Mouse (Mus musculus) CH12.LX (cell line): ENCODE measurements around the gene Wdr90. TPM values are rescaled to one million over a fixed set of nuclear protein-coding genes. Genes with fewer than 3 reads are reported as not detected.

ENCODE experiments used
- DNase-seq: peaks from one replicate; pipeline ENCODE4 v3.0.0-alpha.2; 2013; ENCODE audit errors: extremely low read depth
- H3K27ac ChIP-seq: 2 replicates; pipeline ENCODE4 v1.5.1; 2012; ENCODE audit warnings: low read depth, mild to moderate bottlenecking, control low read depth, moderate library complexity; ENCODE audit not compliant: insufficient read depth
- H3K27me3 ChIP-seq: replicated peaks from 2 replicates; pipeline ENCODE3; 2012; ENCODE audit warnings: inconsistent platforms
- H3K36me3 ChIP-seq, 2 experiments: replicated peaks in 1 of 2; 2 replicates each; pipeline versions ENCODE3 to v1.6.1; 2012; ENCODE audit warnings: inconsistent platforms in 1 of 2, low read length in 1 of 2, mild to moderate bottlenecking in 1 of 2, mixed read lengths in 1 of 2, moderate library complexity in 1 of 2; ENCODE audit not compliant: control insufficient read depth in 1 of 2, insufficient read depth in 1 of 2
- H3K4me1 ChIP-seq, 2 experiments: 2 replicates each; pipeline ENCODE4 v1.6.1; 2012; ENCODE audit warnings: inconsistent platforms in 1 of 2, moderate library complexity in 1 of 2; ENCODE audit not compliant: insufficient read depth in 2 of 2, control insufficient read depth in 1 of 2
- H3K4me2 ChIP-seq: 2 replicates; pipeline ENCODE4 v1.6.1; 2012; ENCODE audit warnings: low read depth, mild to moderate bottlenecking, control low read depth; ENCODE audit not compliant: poor library complexity, insufficient read depth, severe bottlenecking
- H3K4me3 ChIP-seq, 3 experiments: fragments of 150-350 bp in 1 of 3; sonication (generic) in 1 of 3; replicated peaks in 1 of 3; 2 replicates each; pipeline versions ENCODE3 to v1.5.1; 2011 to 2012; ENCODE audit warnings: low read depth in 2 of 3, low read length in 2 of 3, mild to moderate bottlenecking in 2 of 3, moderate library complexity in 2 of 3, control low read depth in 1 of 3, improper control_type of control experiment in 1 of 3, inconsistent platforms in 1 of 3, mixed read lengths in 1 of 3; ENCODE audit not compliant: poor library complexity in 1 of 3
- H3K79me2 ChIP-seq: replicated peaks from 2 replicates; pipeline ENCODE4 v1.6.1; 2012; ENCODE audit warnings: mild to moderate bottlenecking, moderate library complexity; ENCODE audit not compliant: control insufficient read depth, poor library complexity, insufficient read depth, severe bottlenecking; ENCODE audit errors: extremely low read depth
- H3K9ac ChIP-seq: 2 replicates; pipeline ENCODE4 v1.6.1; 2012; ENCODE audit warnings: low read depth, mild to moderate bottlenecking, control low read depth, moderate library complexity; ENCODE audit not compliant: insufficient read depth
- H3K9me3 ChIP-seq: replicated peaks from 2 replicates; pipeline ENCODE3; 2012; ENCODE audit warnings: low read length, inconsistent platforms, mixed read lengths
- CTCF ChIP-seq, 2 experiments: IDR thresholded peaks in 1 of 2; conservative IDR thresholded peaks in 1 of 2; 2 replicates each; pipeline ENCODE4 v1.5.1; 2011 to 2012; ENCODE audit warnings: low read depth in 2 of 2, low read length in 2 of 2, improper control_type of control experiment in 1 of 2, inconsistent platforms in 1 of 2, mild to moderate bottlenecking in 1 of 2, moderate library complexity in 1 of 2
- E2F4 ChIP-seq: IDR thresholded peaks from 2 replicates; pipeline ENCODE4 v1.6.1; 2011; ENCODE audit warnings: low read depth, low read length, improper control_type of control experiment; ENCODE audit not compliant: insufficient replicate concordance
- ELF1 ChIP-seq: IDR thresholded peaks from 2 replicates; pipeline ENCODE4 v1.6.1; 2014; ENCODE audit warnings: low read depth, mild to moderate bottlenecking, inconsistent platforms, low read length, improper control_type of control experiment
- JUN ChIP-seq: IDR thresholded peaks from 2 replicates; pipeline ENCODE4 v1.6.1; 2011; ENCODE audit warnings: low read depth, mild to moderate bottlenecking, low read length, improper control_type of control experiment, moderate library complexity; ENCODE audit not compliant: insufficient read depth
- MAZ ChIP-seq: IDR thresholded peaks from 2 replicates; pipeline ENCODE4 v1.6.1; 2012; ENCODE audit warnings: low read depth, mild to moderate bottlenecking, inconsistent platforms, low read length, improper control_type of control experiment, moderate library complexity
- MXI1 ChIP-seq: IDR thresholded peaks from 2 replicates; pipeline ENCODE4 v1.6.1; 2011; ENCODE audit warnings: mild to moderate bottlenecking, low read depth, low read length, improper control_type of control experiment
- NRF1 ChIP-seq: IDR thresholded peaks from 2 replicates; pipeline ENCODE4 v1.6.1; 2014; ENCODE audit warnings: low read depth, mild to moderate bottlenecking, inconsistent platforms, low read length, improper control_type of control experiment, moderate library complexity
- PAX5 ChIP-seq: IDR thresholded peaks from 2 replicates; pipeline ENCODE4 v1.6.1; 2012; ENCODE audit warnings: low read length, inconsistent platforms, mixed read lengths
- SMC3 ChIP-seq: IDR thresholded peaks from 2 replicates; pipeline ENCODE4 v1.6.1; 2011; ENCODE audit warnings: low read depth, low read length, improper control_type of control experiment
- UBTF ChIP-seq: IDR thresholded peaks from 2 replicates; pipeline ENCODE4 v1.6.1; 2012; ENCODE audit warnings: low read depth, mild to moderate bottlenecking, inconsistent platforms, low read length, improper control_type of control experiment, moderate library complexity
- ZKSCAN1 ChIP-seq: IDR thresholded peaks from 2 replicates; pipeline ENCODE4 v1.6.1; 2012; ENCODE audit warnings: low read depth, inconsistent platforms, low read length, improper control_type of control experiment, borderline replicate concordance
- ZNF384 ChIP-seq: IDR thresholded peaks from 2 replicates; pipeline ENCODE4 v1.6.1; 2012; ENCODE audit warnings: low read depth, low read length, improper control_type of control experiment, inconsistent platforms
- dilution Hi-C: fragments of 300-500 bp; cut with MboI; formaldehyde crosslinking; loops from 2 replicates; pipeline ENCODE4 v1.14.3; 2020; ENCODE audit warnings: low sequenced_read_pairs; ENCODE audit not compliant: extremely low pct_unique_long_range_greater_than_20kb, extremely low pct_ligation_motif_present
- in situ Hi-C: fragments of 300-500 bp; cut with MboI; formaldehyde crosslinking; loops from 3 replicates; pipeline ENCODE4 v1.14.3; 2019; ENCODE audit warnings: low sequenced_read_pairs, low pct_ligation_motif_present, low pct_unique_long_range_greater_than_20kb, mixed read lengths
- polyA plus RNA-seq: library from polyadenylated mRNA; unstranded; fragments of >175 nt; gene quantifications from 2 replicates; pipeline ENCODE4 v1.2.1, GENCODE M21; 2012; ENCODE audit warnings: low read depth; ENCODE audit not compliant: insufficient read length
- total RNA-seq, 2 experiments: library from RNA; depleted of rRNA; stranded (reverse); fragments of 300-350 nt in 1 of 2; fragments of >200 nt in 1 of 2; gene quantifications; 2 replicates each; pipeline ENCODE4 v1.2.3; 2012 to 2014

The Wdr90 gene
- total and polyA plus RNA-seq, 3 experiments = 16.0 to 38.0 (median 23.8) TPM

DNA sequence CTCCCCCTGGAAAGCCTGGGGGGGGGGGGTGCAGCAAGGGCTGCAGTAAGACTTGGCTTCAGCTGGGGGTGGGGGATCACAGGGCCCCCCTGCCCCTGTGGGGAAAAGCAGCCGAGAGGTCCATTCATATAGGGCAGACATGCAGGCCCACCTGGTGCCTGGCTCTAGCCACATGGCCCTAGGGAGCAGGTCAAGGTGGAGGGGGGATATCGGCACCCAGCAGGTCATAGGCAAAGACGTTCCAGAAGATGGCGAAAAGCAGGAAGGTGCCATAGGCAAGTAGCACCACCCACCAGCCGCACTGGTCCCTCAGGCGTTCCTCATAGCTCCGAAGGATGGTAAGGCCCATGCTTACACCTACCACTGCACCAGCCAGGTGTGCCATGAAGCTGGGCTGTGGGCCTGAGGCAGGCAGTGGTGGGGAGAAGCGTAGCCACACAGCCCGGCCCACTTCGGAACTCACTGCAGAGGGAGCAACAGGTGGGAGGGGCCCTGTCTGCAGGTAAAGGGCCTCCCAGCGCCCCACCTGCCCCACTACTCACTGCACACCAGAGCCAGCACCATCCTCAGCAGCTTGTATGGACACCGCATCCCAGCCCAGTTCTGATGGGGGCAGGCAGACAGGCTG is 26.6 kb downstream of the Wdr90 start:
- in situ Hi-C loops = no loop called here
- DNase-seq = no peak
- Histone ChIP-seq H3K27me3 (no peaks in the 10 kb centered on the region), H3K27ac (no peak overlapping the region), H3K4me1 (peaks cover 16 to 37% of the 10 kb centered on the region in 2 experiments), H3K79me2 (peaks cover 14% of the 10 kb centered on the region), H3K9ac (no peak overlapping the region), H3K36me3 (peaks cover 62 to 76% of the 10 kb centered on the region in 2 experiments), H3K9me3 (no peaks in the 10 kb centered on the region), H3K4me2 (0 out of 2 replicates have a peak overlapping the region, but pooled peaks have one; percentile 33), H3K4me3 (no peak overlapping the region)
- TF ChIP-seq MXI1 (no peak), JUN (no peak), SMC3 (no peak), UBTF (no peak)
- dilution Hi-C loops = no loop called here

DNA sequence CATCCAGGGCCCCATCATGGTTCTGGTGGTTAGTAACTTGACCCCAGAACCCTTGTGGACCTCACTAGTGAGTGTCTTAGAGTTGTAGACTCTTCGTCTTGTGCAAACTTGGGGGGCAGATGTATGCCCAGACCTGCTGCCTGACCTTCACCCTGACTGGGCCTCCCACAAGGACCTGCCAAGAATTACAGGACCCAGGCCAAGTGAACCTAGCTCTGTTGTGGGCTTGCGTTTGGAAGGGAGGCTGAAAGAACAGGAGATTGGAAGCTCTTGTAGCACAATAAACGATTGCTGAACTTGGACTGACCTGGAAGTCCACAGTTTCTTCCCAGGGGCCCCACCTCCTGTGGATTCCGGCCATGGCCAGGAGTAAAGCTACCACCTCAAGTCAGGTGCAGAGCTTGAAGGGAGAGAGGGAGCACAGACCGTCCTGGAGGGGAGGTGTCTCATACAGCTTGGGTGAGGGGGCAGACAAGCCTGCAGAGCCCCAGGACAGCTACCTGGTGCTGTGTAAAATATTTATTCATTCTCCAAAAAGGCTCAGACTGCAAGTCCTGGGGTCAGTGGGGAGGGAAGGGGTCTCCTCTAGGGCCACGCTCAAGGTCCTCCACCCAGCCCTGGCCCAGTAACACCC is 27.2 kb downstream of the Wdr90 start:
- Histone ChIP-seq H3K9ac (peak overlapping the region; percentile 84; the same call in 1 of the 2 replicates), H3K36me3 (peaks cover 56 to 76% of the 10 kb centered on the region in 2 experiments), H3K27me3 (no peaks in the 10 kb centered on the region), H3K79me2 (peaks cover 14% of the 10 kb centered on the region), H3K9me3 (no peaks in the 10 kb centered on the region), H3K4me3 (peak overlapping the region; percentile 69 to 81 (median 71)), H3K4me1 (peaks cover 16 to 40% of the 10 kb centered on the region in 2 experiments), H3K4me2 (peak overlapping the region; percentile 33), H3K27ac (no peak overlapping the region)
- dilution Hi-C loops = no loop called here
- DNase-seq = no peak
- TF ChIP-seq MAZ = no peak
- no peak for TF ChIP-seq ZNF384
- no peak for TF ChIP-seq ZKSCAN1
- TF ChIP-seq CTCF (conservative IDR thresholded peaks at IDR 0.05 in 1 of 2, IDR thresholded peaks at IDR 0.05 in 1 of 2; ENCODE audit: low read depth in 2 of 2, low read length in 2 of 2) = no peak
- no peak for TF ChIP-seq E2F4
- TF ChIP-seq NRF1 = no peak
- no peak for TF ChIP-seq SMC3
- TF ChIP-seq PAX5 = no peak
- TF ChIP-seq ELF1 = no peak
- in situ Hi-C loops = no loop called here
